Mouse (Mus musculus) erythroblast, embryonic 14.5 days (primary cell): ENCODE results near the gene Banf2.

Experiments used
- GATA1 ChIP-seq: IDR thresholded peaks from 2 replicates; pipeline ENCODE4 v1.6.1; 2012; ENCODE audit warnings: low read length, inconsistent platforms, mixed read lengths
- TAL1 ChIP-seq: IDR thresholded peaks from 3 replicates; pipeline ENCODE4 v1.6.1; 2012; ENCODE audit warnings: low read length, inconsistent platforms, mixed read lengths

- TF ChIP-seq GATA1 (no peak), TAL1 (no peak)
Observed at GRCm38 (mm10) chr2:144072642-144073041, 39.8 kb downstream of the Banf2 start.
